Mouse (Mus musculus): ENCODE data around the gene Necap2. TPM values are rescaled to one million over a fixed set of nuclear protein-coding genes. Genes with fewer than 3 reads are reported as not detected.

Gene Necap2
- polyA plus RNA-seq, 1 experiment from 2014 or later: 97.5 TPM

Other genes with a start within 250 kb of the Necap2 start
- gene Padi1, start 232.6 kb downstream of the Necap2 start, polyA plus RNA-seq (2015; fragmentation: Nextera tagmentation; extraction: Ambion mirVana): 0.31 and 0.91 TPM in 2 replicates
- gene Padi2, start 172.0 kb downstream of the Necap2 start, polyA plus RNA-seq (2015; fragmentation: Nextera tagmentation; extraction: Ambion mirVana): 3.2 and 4.0 TPM in 2 replicates
- 399 and 401 TPM in 2 replicates for gene Sdhb, start 117.2 kb downstream of the Necap2 start, polyA plus RNA-seq (2015; fragmentation: Nextera tagmentation; extraction: Ambion mirVana)
- gene Atp13a2, start 91.5 kb downstream of the Necap2 start, polyA plus RNA-seq (2015; fragmentation: Nextera tagmentation; extraction: Ambion mirVana): 37.9 and 41.7 TPM in 2 replicates
- 423 and 500 TPM in 2 replicates for gene Mfap2, start 67.9 kb downstream of the Necap2 start, polyA plus RNA-seq (2015; fragmentation: Nextera tagmentation; extraction: Ambion mirVana)
- 2.8 and 3.0 TPM in 2 replicates for gene Crocc, start 17.8 kb downstream of the Necap2 start, polyA plus RNA-seq (2015; fragmentation: Nextera tagmentation; extraction: Ambion mirVana)
- gene Spata21, start 10.0 kb upstream of the Necap2 start, polyA plus RNA-seq (2015; fragmentation: Nextera tagmentation; extraction: Ambion mirVana): 0.08 TPM in 1 of 2 replicates, not detected in the other
- gene Szrd1, start 61.4 kb upstream of the Necap2 start, polyA plus RNA-seq (2015; fragmentation: Nextera tagmentation; extraction: Ambion mirVana): 51.6 and 53.0 TPM in 2 replicates
- gene Fbxo42, start 69.6 kb upstream of the Necap2 start, polyA plus RNA-seq (2015; fragmentation: Nextera tagmentation; extraction: Ambion mirVana): 18.3 and 22.0 TPM in 2 replicates
- gene Rsg1, start 135.6 kb upstream of the Necap2 start, polyA plus RNA-seq (2015; fragmentation: Nextera tagmentation; extraction: Ambion mirVana): 5.5 and 5.6 TPM in 2 replicates
- gene Arhgef19, start 161.1 kb upstream of the Necap2 start, polyA plus RNA-seq (2015; fragmentation: Nextera tagmentation; extraction: Ambion mirVana): 16.1 and 18.9 TPM in 2 replicates
- 9.5 and 12.1 TPM in 2 replicates for gene Epha2, start 222.9 kb upstream of the Necap2 start, polyA plus RNA-seq (2015; fragmentation: Nextera tagmentation; extraction: Ambion mirVana)